Mouse (Mus musculus): Measurements from ENCODE around the gene Washc1.
"Not testable (repeated sequence)": the region's sequence is repeated elsewhere in the genome, so short reads cannot be mapped to it uniquely, and the experiment has no call there.

GRCm38 (mm10) chr17:66153735-66154423 lies 42.5 kb downstream of the Washc1 start:
- not testable (repeated sequence) for TF ChIP-seq POLR2A (IDR thresholded peaks at IDR 0.05; ENCODE audit: insufficient read length, low read depth); USF1 (IDR thresholded peaks at IDR 0.05; ENCODE audit: low read depth); MAX (IDR thresholded peaks at IDR 0.05; ENCODE audit: low read depth); POLR2AphosphoS2 (IDR thresholded peaks at IDR 0.05; ENCODE audit: insufficient read length, low read depth); MYOD1 (IDR thresholded peaks at IDR 0.05; ENCODE audit: control insufficient read depth in 1 of 3, insufficient read length in 2 of 3, low read depth in 2 of 3); E2F4 (IDR thresholded peaks at IDR 0.05; ENCODE audit: insufficient read depth); CEBPB (IDR thresholded peaks at IDR 0.05; ENCODE audit: insufficient read depth, poor library complexity, severe bottlenecking); TCF12 (IDR thresholded peaks at IDR 0.05; ENCODE audit: insufficient read depth, poor library complexity, severe bottlenecking)

Data from myocyte (in vitro differentiated cells).